Mouse (Mus musculus) ES-Bruce4 (cell line): Measurements from ENCODE around the gene Anxa6.

Experiments used
- CTCF ChIP-seq: IDR thresholded peaks from one replicate; pipeline ENCODE4 v1.8.1; 2011; ENCODE audit warnings: low read depth, low read length
- POLR2A ChIP-seq: IDR thresholded peaks from one replicate; pipeline ENCODE4 v1.8.1; 2011; ENCODE audit warnings: low read length; ENCODE audit not compliant: insufficient read depth

DNA sequence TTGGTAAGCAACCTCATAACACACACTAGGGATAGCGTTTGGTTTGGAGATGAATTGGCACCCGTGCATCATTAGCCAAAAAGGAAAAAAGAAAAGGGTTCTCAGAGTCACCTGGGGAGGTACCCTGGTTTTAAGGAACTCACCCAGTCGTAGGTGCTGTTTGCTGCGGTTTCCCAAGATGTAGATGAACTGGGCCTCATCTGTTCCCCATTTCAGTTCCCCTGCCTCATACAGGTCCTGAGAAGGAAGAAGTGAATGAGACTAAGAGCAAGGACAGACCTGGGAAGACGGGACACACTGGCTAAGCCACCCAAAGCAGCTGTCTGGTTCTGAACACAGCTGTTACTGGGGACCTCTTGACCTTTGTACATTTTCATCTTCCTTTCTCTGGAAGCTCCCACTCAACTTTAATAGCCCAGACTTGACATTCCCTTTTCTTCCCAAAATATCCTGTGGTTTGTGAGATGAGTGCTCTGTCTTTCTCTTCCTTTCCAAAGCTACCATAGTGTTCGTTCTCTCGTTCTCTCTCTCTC lies 28.2 kb downstream of the Anxa6 start:
- TF ChIP-seq CTCF (no peak), POLR2A (no peak)
